Mouse (Mus musculus): Measurements from ENCODE around the gene Pnpla6.

GRCm38 (mm10) chr8:3495578-3496427 is 19.4 kb upstream of the Pnpla6 start:
- TF ChIP-seq CTCF (IDR thresholded peaks at IDR 0.05; ENCODE audit: low read depth, low read length) = no peak
- TF ChIP-seq EP300 (IDR thresholded peaks at IDR 0.05; ENCODE audit: insufficient read depth, low read depth, low read length) = no peak
- TF ChIP-seq POLR2A (IDR thresholded peaks at IDR 0.05; ENCODE audit: insufficient read depth, low read length) = no peak

Data from ES-Bruce4 (cell line).